Mouse (Mus musculus) adrenal gland, adult (tissue): ENCODE data around the gene Cdk6.
A peak's percentile ranks its signal among the peaks of the same experiment; 100 is the strongest.

Experiments
- DNase-seq, 2 experiments: peaks; one replicate each; pipeline ENCODE4 v3.0.0; 2022 to 2023; ENCODE audit warnings: low spot score in 1 of 2; ENCODE audit not compliant: inconsistent age in 2 of 2

Gene Cdk6

GRCm38 (mm10) chr5:3543629-3544479, 202.6 kb downstream of the Cdk6 start, which contains the start of gene Fam133b:
TSS of gene Fam133b (plus strand) at chr5:3543833.
- peak; percentile 95 to 99 for DNase-seq

- DNase-seq: no peak
Observed at GRCm38 (mm10) chr5:3544480-3544769, 203.1 kb downstream of the Cdk6 start.

- no peak for DNase-seq
Observed at GRCm38 (mm10) chr5:3546226-3546625, 204.9 kb downstream of the Cdk6 start.

GRCm38 (mm10) chr5:3551481-3551880, 210.2 kb downstream of the Cdk6 start:
- no peak for DNase-seq

- DNase-seq: no peak
Observed at GRCm38 (mm10) chr5:3554198-3554597, 212.9 kb downstream of the Cdk6 start.

- DNase-seq: no peak
Observed at GRCm38 (mm10) chr5:3571266-3571665, 230.0 kb downstream of the Cdk6 start, which contains the start of gene 1700109H08Rik. TSS of gene 1700109H08Rik (plus strand) at chr5:3571566.

GRCm38 (mm10) chr5:3574825-3575224, 233.5 kb downstream of the Cdk6 start:
- no peak for DNase-seq

- no peak for DNase-seq
Observed at GRCm38 (mm10) chr5:3577939-3578338, 236.7 kb downstream of the Cdk6 start.

- DNase-seq: no peak
Observed at GRCm38 (mm10) chr5:3579066-3579465, 237.8 kb downstream of the Cdk6 start.
